In genomic region chr15:100706226-100706625, GRCm38 (mm10) we compare ENCODE assay signal across 1 mouse cellular context.
A peak's percentile ranks its signal among the peaks of the same experiment; 100 is the strongest.
TF ChIP-seq lines count a peak whose summit lies in the region.

No protein-coding gene starts in this region.

TF ChIP-seq in MEL, 35 proteins besides CTCF, POLR2A, EP300 and RAD21 (continued from another document):
- peak; percentile 65 for TF ChIP-seq HCFC1 (IDR thresholded peaks at IDR 0.05; ENCODE audit: low read depth, low read length)
- TF ChIP-seq MAX (IDR thresholded peaks at IDR 0.05; ENCODE audit: low read length): no peak; the same call in none of the 2 replicates
- TF ChIP-seq GATA1 (IDR thresholded peaks at IDR 0.05; ENCODE audit: low read depth, low read length): peak; percentile 75
- peak; percentile 77; the same call in 1 of the 2 replicates for TF ChIP-seq MXI1 (IDR thresholded peaks at IDR 0.05; ENCODE audit: low read depth, low read length)
- TF ChIP-seq USF2 (IDR thresholded peaks at IDR 0.05; ENCODE audit: borderline replicate concordance in 1 of 2, insufficient read depth in 1 of 2, low read depth in 1 of 2, low read length in 2 of 2): no peak
- no peak for TF ChIP-seq CHD1 (IDR thresholded peaks at IDR 0.05; ENCODE audit: low read depth, low read length)
- TF ChIP-seq KAT2A (conservative IDR thresholded peaks at IDR 0.05; ENCODE audit: low read depth, low read length): no peak
- no peak for TF ChIP-seq ZMIZ1 (IDR thresholded peaks at IDR 0.05; ENCODE audit: low read depth, low read length)
- TF ChIP-seq CHD2 (IDR thresholded peaks at IDR 0.05; ENCODE audit: low read length): no peak
- TF ChIP-seq POLR2AphosphoS5 (IDR thresholded peaks at IDR 0.05; ENCODE audit: borderline replicate concordance, low read depth, low read length): no peak
- TF ChIP-seq TCF12 (IDR thresholded peaks at IDR 0.05; ENCODE audit: low read depth, low read length): peak; percentile 77
- peak; percentile 94 for TF ChIP-seq ETS1 (IDR thresholded peaks at IDR 0.05; ENCODE audit: low read depth, low read length)
- peak; percentile 87 for TF ChIP-seq SIN3A (IDR thresholded peaks at IDR 0.05; ENCODE audit: low read length)
- no peak for TF ChIP-seq MYB (IDR thresholded peaks at IDR 0.05; ENCODE audit: low read depth, low read length)
- no peak for TF ChIP-seq MAZ (IDR thresholded peaks at IDR 0.05; ENCODE audit: low read depth, low read length)
- TF ChIP-seq USF1 (IDR thresholded peaks at IDR 0.05; ENCODE audit: low read depth, low read length): no peak
- no peak for TF ChIP-seq POLR2AphosphoS2 (IDR thresholded peaks at IDR 0.05; ENCODE audit: low read length)
- TF ChIP-seq JUND (IDR thresholded peaks at IDR 0.05; ENCODE audit: low read depth, low read length): peak; percentile 60; the same call in 1 of the 2 replicates
- TF ChIP-seq ZC3H11A (IDR thresholded peaks at IDR 0.05; ENCODE audit: low read depth, low read length): no peak
- peak; percentile 46 for TF ChIP-seq TAL1 (IDR thresholded peaks at IDR 0.05; ENCODE audit: low read length)
- TF ChIP-seq SMC3 (IDR thresholded peaks at IDR 0.05; ENCODE audit: low read depth, low read length): no peak
- peak; percentile 81; the same call in 1 of the 2 replicates for TF ChIP-seq BHLHE40 (IDR thresholded peaks at IDR 0.05; ENCODE audit: borderline replicate concordance, low read depth, low read length)
- TF ChIP-seq E2F4 (IDR thresholded peaks at IDR 0.05; ENCODE audit: borderline replicate concordance, low read depth, low read length): no peak
- peak; percentile 97 for TF ChIP-seq TBP (IDR thresholded peaks at IDR 0.05; ENCODE audit: low read depth, low read length)
- TF ChIP-seq ZKSCAN1 (IDR thresholded peaks at IDR 0.05; ENCODE audit: low read depth, low read length): peak; percentile 67; the same call in 1 of the 2 replicates
- TF ChIP-seq NRF1 (IDR thresholded peaks at IDR 0.05; ENCODE audit: insufficient read depth, low read depth, low read length, poor library complexity, severe bottlenecking): no peak
- 0 out of 2 replicates have a peak, but pooled peaks have one; percentile 34 for TF ChIP-seq GABPA (IDR thresholded peaks at IDR 0.05; ENCODE audit: low read depth, low read length)
- no peak for TF ChIP-seq MEF2A (IDR thresholded peaks at IDR 0.05; ENCODE audit: extremely low read depth, insufficient replicate concordance, low read depth, low read length, poor library complexity, severe bottlenecking)
- TF ChIP-seq NELFE (IDR thresholded peaks at IDR 0.05; ENCODE audit: low read depth, low read length): no peak
- TF ChIP-seq MYC (IDR thresholded peaks at IDR 0.05; ENCODE audit: low read depth, low read length): peak; percentile 82
TF ChIP-seq in MEL: peak in this region for 16.
